Mouse (Mus musculus): ENCODE data around the gene Scgb2b15.
"Not testable (repeated sequence)": the region's sequence is repeated elsewhere in the genome, so short reads cannot be mapped to it uniquely, and the experiment has no call there.

Gene Scgb2b15

DNA sequence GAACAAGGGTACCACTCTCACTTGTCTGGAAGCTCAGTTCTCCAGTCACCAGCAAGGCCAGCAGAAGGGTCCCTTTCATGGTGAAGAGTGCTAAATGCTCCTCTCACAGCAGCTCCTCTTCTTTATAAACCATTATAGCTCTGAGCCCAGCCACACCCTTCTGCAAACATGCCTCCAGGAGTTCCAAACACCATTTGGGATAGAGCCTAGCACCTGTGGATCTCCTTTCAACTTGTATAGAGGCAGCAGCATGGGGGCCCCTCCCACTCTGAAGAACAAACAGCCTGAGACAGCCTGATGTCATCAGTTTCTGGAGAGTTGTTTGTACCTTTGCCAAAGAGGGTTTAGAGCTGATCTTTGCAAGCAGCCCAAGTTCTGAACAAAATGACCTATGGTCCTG, at the start of gene Scgb2b15:
Gene Scgb2b15 (minus strand): TSS at position 101 of the 400 bp plus-strand sequence.
- DNase-seq (ENCODE audit: low read depth) = not testable (repeated sequence)

DNA sequence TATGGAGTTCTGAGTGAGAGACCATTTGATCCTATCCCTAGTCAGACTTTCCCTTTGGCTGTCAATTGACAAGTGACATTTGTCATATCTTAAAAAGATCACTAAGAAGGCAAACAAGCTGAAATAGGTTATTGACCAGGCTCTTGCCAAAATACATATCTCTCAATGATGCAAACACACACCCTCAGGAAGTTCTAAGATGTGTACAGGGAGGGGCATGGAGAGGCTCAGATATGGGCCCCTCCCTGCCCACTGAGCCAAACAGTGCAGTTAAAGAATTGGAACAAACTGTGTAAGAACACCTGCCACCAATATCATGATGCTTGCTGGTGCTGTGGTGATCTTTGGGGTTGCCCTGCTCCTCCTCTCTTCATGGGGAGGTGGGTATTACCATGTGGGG, 6.8 kb upstream of the Scgb2b15 start, which contains the start of gene Scgb1b15:
Gene Scgb1b15 (plus strand): TSS at position 301 of the 400 bp plus-strand sequence.
- not testable (repeated sequence) for DNase-seq (ENCODE audit: low read depth)

All from c-Kit-positive CD71-negative TER-119-negative erythroid progenitor cells, embryonic 14.5 days (primary cell).